Mouse (Mus musculus) gastrocnemius, postnatal 14 days (tissue): Measurements from ENCODE around the gene Duoxa1. TPM values are rescaled to one million over a fixed set of nuclear protein-coding genes. Genes with fewer than 3 reads are reported as not detected.

ENCODE experiments used
- DNase-seq: peaks from one replicate; pipeline ENCODE4 v3.0.0; 2021; ENCODE audit warnings: mixed read lengths
- intact Hi-C: fragments of 180-260 bp; cut with DNase I; formaldehyde crosslinking; loops from one replicate; pipeline ENCODE4 v1.15.1; 2025; ENCODE audit warnings: low total_unique reads
- total RNA-seq, 2 experiments: library from RNA; stranded (reverse); gene quantifications; 2 replicates each; pipeline ENCODE4 v1.2.3; 2021

Gene Duoxa1
- total RNA-seq, 2 experiments from 2014 or later = 0.42 to 0.53 TPM

GRCm38 (mm10) chr2:122300656-122301020 is 12.9 kb downstream of the Duoxa1 start:
- DNase-seq = no peak
- intact Hi-C loops = loop anchor here (5.0 kb wide), 1 partner anchor 108 kb away; no protein-coding TSS in a partner anchor

- intact Hi-C loops = loop anchor here (5.0 kb wide), 1 partner anchor 108 kb away; no protein-coding TSS in a partner anchor
- DNase-seq = no peak
Observed at GRCm38 (mm10) chr2:122299911-122300655, 13.4 kb downstream of the Duoxa1 start.

- DNase-seq = peak; percentile 36
- intact Hi-C loops = no loop called here
Observed at GRCm38 (mm10) chr2:122298596-122299490, 14.7 kb downstream of the Duoxa1 start, which contains the start of gene Duoxa2. Gene Duoxa2, plus strand, starts transcription at chr2:122298900.

GRCm38 (mm10) chr2:122298096-122298499 is 15.4 kb downstream of the Duoxa1 start, which contains the start of gene Duox2:
Gene Duox2, minus strand, starts transcription at chr2:122298449.
- intact Hi-C loops = no loop called here
- DNase-seq = no peak

- DNase-seq = no peak
- intact Hi-C loops = no loop called here
Observed at GRCm38 (mm10) chr2:122297271-122298095, 16.0 kb downstream of the Duoxa1 start.

- intact Hi-C loops = no loop called here
- no peak for DNase-seq
Observed at GRCm38 (mm10) chr2:122294916-122295315, 18.6 kb downstream of the Duoxa1 start.

- intact Hi-C loops = no loop called here
Observed at GRCm38 (mm10) chr2:122286137-122286536, 27.4 kb downstream of the Duoxa1 start.

GRCm38 (mm10) chr2:122284091-122284490 is 29.4 kb downstream of the Duoxa1 start:
- DNase-seq = no peak
- intact Hi-C loops = no loop called here

More at GRCm38 (mm10) chr2:122286137-122286536, 27.4 kb downstream of the Duoxa1 start:
- no peak for DNase-seq

GRCm38 (mm10) chr2:122278769-122279168 is 34.8 kb downstream of the Duoxa1 start:
- intact Hi-C loops = no loop called here
- no peak for DNase-seq

- intact Hi-C loops = no loop called here
- no peak for DNase-seq
Observed at GRCm38 (mm10) chr2:122266407-122267193, 46.9 kb downstream of the Duoxa1 start.

- DNase-seq = no peak
- intact Hi-C loops = no loop called here
Observed at GRCm38 (mm10) chr2:122264690-122265089, 48.8 kb downstream of the Duoxa1 start.

- DNase-seq = no peak
- intact Hi-C loops = no loop called here
Observed at GRCm38 (mm10) chr2:122260729-122261128, 52.8 kb downstream of the Duoxa1 start.

GRCm38 (mm10) chr2:122255997-122256396 is 57.5 kb downstream of the Duoxa1 start:
- intact Hi-C loops = no loop called here
- DNase-seq = no peak

Other genes with a start within 250 kb of the Duoxa1 start
- 1 to 10 TPM; 6.3 to 6.4 TPM for gene Spg11, start 195.3 kb downstream of the Duoxa1 start, total RNA-seq
- 10 to 100 TPM; 80.2 to 95.9 TPM for gene B2m, start 166.0 kb downstream of the Duoxa1 start, total RNA-seq
- gene Trim69, start 153.0 kb downstream of the Duoxa1 start, total RNA-seq = not detected
- not detected for gene Patl2, start 127.5 kb downstream of the Duoxa1 start, total RNA-seq
- gene Terb2, start 127.5 kb downstream of the Duoxa1 start, total RNA-seq = not detected
- 10 to 100 TPM; 16.9 TPM for gene Sord, start 79.0 kb downstream of the Duoxa1 start, total RNA-seq
- under 1 TPM; 0.13 to 0.18 TPM for gene Duox2, start 15.3 kb downstream of the Duoxa1 start, total RNA-seq
- not detected for gene Duoxa2, start 14.8 kb downstream of the Duoxa1 start, total RNA-seq
- gene Duox1, start 1.9 kb upstream of the Duoxa1 start, total RNA-seq = under 1 TPM; 0.27 to 0.45 TPM
- 1 to 10 TPM; 5.1 to 6.0 TPM for gene Shf, start 55.4 kb upstream of the Duoxa1 start, total RNA-seq
- gene Slc28a2, start 112.7 kb upstream of the Duoxa1 start, total RNA-seq = 1 to 10 TPM; 6.0 to 6.5 TPM
- under 1 TPM; 0.10 to 0.20 TPM for gene Gm14085, start 171.2 kb upstream of the Duoxa1 start, total RNA-seq